Mouse (Mus musculus) CH12.LX (cell line): ENCODE data around the gene Nlgn1. TPM values are rescaled to one million over a fixed set of nuclear protein-coding genes. Genes with fewer than 3 reads are reported as not detected.

ENCODE experiments used
- DNase-seq: peaks from one replicate; pipeline ENCODE4 v3.0.0-alpha.2; 2013; ENCODE audit errors: extremely low read depth
- H3K27ac ChIP-seq: 2 replicates; pipeline ENCODE4 v1.5.1; 2012; ENCODE audit warnings: low read depth, mild to moderate bottlenecking, control low read depth, moderate library complexity; ENCODE audit not compliant: insufficient read depth
- H3K27me3 ChIP-seq: replicated peaks from 2 replicates; pipeline ENCODE3; 2012; ENCODE audit warnings: inconsistent platforms
- H3K36me3 ChIP-seq, 2 experiments: replicated peaks in 1 of 2; 2 replicates each; pipeline versions ENCODE3 to v1.6.1; 2012; ENCODE audit warnings: inconsistent platforms in 1 of 2, low read length in 1 of 2, mild to moderate bottlenecking in 1 of 2, mixed read lengths in 1 of 2, moderate library complexity in 1 of 2; ENCODE audit not compliant: control insufficient read depth in 1 of 2, insufficient read depth in 1 of 2
- H3K4me1 ChIP-seq, 2 experiments: 2 replicates each; pipeline ENCODE4 v1.6.1; 2012; ENCODE audit warnings: inconsistent platforms in 1 of 2, moderate library complexity in 1 of 2; ENCODE audit not compliant: insufficient read depth in 2 of 2, control insufficient read depth in 1 of 2
- H3K4me2 ChIP-seq: 2 replicates; pipeline ENCODE4 v1.6.1; 2012; ENCODE audit warnings: low read depth, mild to moderate bottlenecking, control low read depth; ENCODE audit not compliant: poor library complexity, insufficient read depth, severe bottlenecking
- H3K4me3 ChIP-seq, 3 experiments: fragments of 150-350 bp in 1 of 3; sonication (generic) in 1 of 3; replicated peaks in 1 of 3; 2 replicates each; pipeline versions ENCODE3 to v1.5.1; 2011 to 2012; ENCODE audit warnings: low read depth in 2 of 3, low read length in 2 of 3, mild to moderate bottlenecking in 2 of 3, moderate library complexity in 2 of 3, control low read depth in 1 of 3, improper control_type of control experiment in 1 of 3, inconsistent platforms in 1 of 3, mixed read lengths in 1 of 3; ENCODE audit not compliant: poor library complexity in 1 of 3
- H3K79me2 ChIP-seq: replicated peaks from 2 replicates; pipeline ENCODE4 v1.6.1; 2012; ENCODE audit warnings: mild to moderate bottlenecking, moderate library complexity; ENCODE audit not compliant: control insufficient read depth, poor library complexity, insufficient read depth, severe bottlenecking; ENCODE audit errors: extremely low read depth
- H3K9ac ChIP-seq: 2 replicates; pipeline ENCODE4 v1.6.1; 2012; ENCODE audit warnings: low read depth, mild to moderate bottlenecking, control low read depth, moderate library complexity; ENCODE audit not compliant: insufficient read depth
- H3K9me3 ChIP-seq: replicated peaks from 2 replicates; pipeline ENCODE3; 2012; ENCODE audit warnings: low read length, inconsistent platforms, mixed read lengths
- BHLHE40 ChIP-seq: IDR thresholded peaks from 2 replicates; pipeline ENCODE4 v1.6.1; 2011; ENCODE audit warnings: mild to moderate bottlenecking, low read depth, low read length, improper control_type of control experiment
- CHD1 ChIP-seq: IDR thresholded peaks from 2 replicates; pipeline ENCODE4 v1.6.1; 2012; ENCODE audit warnings: low read depth, low read length, improper control_type of control experiment, inconsistent platforms
- CHD2 ChIP-seq: IDR thresholded peaks from 2 replicates; pipeline ENCODE4 v1.6.1; 2011; ENCODE audit warnings: low read length, improper control_type of control experiment
- CTCF ChIP-seq, 2 experiments: IDR thresholded peaks in 1 of 2; conservative IDR thresholded peaks in 1 of 2; 2 replicates each; pipeline ENCODE4 v1.5.1; 2011 to 2012; ENCODE audit warnings: low read depth in 2 of 2, low read length in 2 of 2, improper control_type of control experiment in 1 of 2, inconsistent platforms in 1 of 2, mild to moderate bottlenecking in 1 of 2, moderate library complexity in 1 of 2
- ELF1 ChIP-seq: IDR thresholded peaks from 2 replicates; pipeline ENCODE4 v1.6.1; 2014; ENCODE audit warnings: low read depth, mild to moderate bottlenecking, inconsistent platforms, low read length, improper control_type of control experiment
- EP300 ChIP-seq: IDR thresholded peaks from 2 replicates; pipeline ENCODE4 v1.6.1; 2011; ENCODE audit warnings: low read length, improper control_type of control experiment
- HCFC1 ChIP-seq: IDR thresholded peaks from 2 replicates; pipeline ENCODE4 v1.6.1; 2012; ENCODE audit warnings: low read depth, mild to moderate bottlenecking, inconsistent platforms, low read length, improper control_type of control experiment
- IRF4 ChIP-seq: IDR thresholded peaks from 2 replicates; pipeline ENCODE4 v1.6.1; 2014; ENCODE audit warnings: low read depth, mild to moderate bottlenecking, inconsistent platforms, low read length, improper control_type of control experiment
- JUN ChIP-seq: IDR thresholded peaks from 2 replicates; pipeline ENCODE4 v1.6.1; 2011; ENCODE audit warnings: low read depth, mild to moderate bottlenecking, low read length, improper control_type of control experiment, moderate library complexity; ENCODE audit not compliant: insufficient read depth
- MXI1 ChIP-seq: IDR thresholded peaks from 2 replicates; pipeline ENCODE4 v1.6.1; 2011; ENCODE audit warnings: mild to moderate bottlenecking, low read depth, low read length, improper control_type of control experiment
- MYC ChIP-seq: IDR thresholded peaks from 2 replicates; pipeline ENCODE4 v1.6.1; 2011; ENCODE audit warnings: low read depth, mild to moderate bottlenecking, improper control_type of control experiment, low read length
- NELFE ChIP-seq: IDR thresholded peaks from 2 replicates; pipeline ENCODE4 v1.6.1; 2011; ENCODE audit warnings: low read depth, low read length, improper control_type of control experiment
- PAX5 ChIP-seq: IDR thresholded peaks from 2 replicates; pipeline ENCODE4 v1.6.1; 2012; ENCODE audit warnings: low read length, inconsistent platforms, mixed read lengths
- POLR2AphosphoS2 ChIP-seq: IDR thresholded peaks from 2 replicates; pipeline ENCODE4 v1.6.1; 2011; ENCODE audit warnings: low read depth, low read length, improper control_type of control experiment
- SIN3A ChIP-seq: IDR thresholded peaks from 2 replicates; pipeline ENCODE4 v1.6.1; 2012; ENCODE audit warnings: low read length, improper control_type of control experiment, inconsistent platforms
- SMC3 ChIP-seq: IDR thresholded peaks from 2 replicates; pipeline ENCODE4 v1.6.1; 2011; ENCODE audit warnings: low read depth, low read length, improper control_type of control experiment
- TBP ChIP-seq: conservative IDR thresholded peaks from 2 replicates; pipeline ENCODE4 v1.6.1; 2011; ENCODE audit warnings: low read depth, low read length, improper control_type of control experiment
- UBTF ChIP-seq: IDR thresholded peaks from 2 replicates; pipeline ENCODE4 v1.6.1; 2012; ENCODE audit warnings: low read depth, mild to moderate bottlenecking, inconsistent platforms, low read length, improper control_type of control experiment, moderate library complexity
- USF1 ChIP-seq: IDR thresholded peaks from 2 replicates; pipeline ENCODE4 v1.6.1; 2014; ENCODE audit warnings: low read depth, mild to moderate bottlenecking, inconsistent platforms, low read length, improper control_type of control experiment
- ZC3H11A ChIP-seq: IDR thresholded peaks from 2 replicates; pipeline ENCODE4 v1.6.1; 2012; ENCODE audit warnings: low read depth, mild to moderate bottlenecking, inconsistent platforms, low read length, improper control_type of control experiment
- ZNF384 ChIP-seq: IDR thresholded peaks from 2 replicates; pipeline ENCODE4 v1.6.1; 2012; ENCODE audit warnings: low read depth, low read length, improper control_type of control experiment, inconsistent platforms
- dilution Hi-C: fragments of 300-500 bp; cut with MboI; formaldehyde crosslinking; loops from 2 replicates; pipeline ENCODE4 v1.14.3; 2020; ENCODE audit warnings: low sequenced_read_pairs; ENCODE audit not compliant: extremely low pct_unique_long_range_greater_than_20kb, extremely low pct_ligation_motif_present
- in situ Hi-C: fragments of 300-500 bp; cut with MboI; formaldehyde crosslinking; loops from 3 replicates; pipeline ENCODE4 v1.14.3; 2019; ENCODE audit warnings: low sequenced_read_pairs, low pct_ligation_motif_present, low pct_unique_long_range_greater_than_20kb, mixed read lengths
- polyA plus RNA-seq: library from polyadenylated mRNA; unstranded; fragments of >175 nt; gene quantifications from 2 replicates; pipeline ENCODE4 v1.2.1, GENCODE M21; 2012; ENCODE audit warnings: low read depth; ENCODE audit not compliant: insufficient read length
- total RNA-seq, 2 experiments: library from RNA; depleted of rRNA; stranded (reverse); fragments of 300-350 nt in 1 of 2; fragments of >200 nt in 1 of 2; gene quantifications; 2 replicates each; pipeline ENCODE4 v1.2.3; 2012 to 2014

Nlgn1 gene
- total and polyA plus RNA-seq, 3 experiments: not detected

DNA sequence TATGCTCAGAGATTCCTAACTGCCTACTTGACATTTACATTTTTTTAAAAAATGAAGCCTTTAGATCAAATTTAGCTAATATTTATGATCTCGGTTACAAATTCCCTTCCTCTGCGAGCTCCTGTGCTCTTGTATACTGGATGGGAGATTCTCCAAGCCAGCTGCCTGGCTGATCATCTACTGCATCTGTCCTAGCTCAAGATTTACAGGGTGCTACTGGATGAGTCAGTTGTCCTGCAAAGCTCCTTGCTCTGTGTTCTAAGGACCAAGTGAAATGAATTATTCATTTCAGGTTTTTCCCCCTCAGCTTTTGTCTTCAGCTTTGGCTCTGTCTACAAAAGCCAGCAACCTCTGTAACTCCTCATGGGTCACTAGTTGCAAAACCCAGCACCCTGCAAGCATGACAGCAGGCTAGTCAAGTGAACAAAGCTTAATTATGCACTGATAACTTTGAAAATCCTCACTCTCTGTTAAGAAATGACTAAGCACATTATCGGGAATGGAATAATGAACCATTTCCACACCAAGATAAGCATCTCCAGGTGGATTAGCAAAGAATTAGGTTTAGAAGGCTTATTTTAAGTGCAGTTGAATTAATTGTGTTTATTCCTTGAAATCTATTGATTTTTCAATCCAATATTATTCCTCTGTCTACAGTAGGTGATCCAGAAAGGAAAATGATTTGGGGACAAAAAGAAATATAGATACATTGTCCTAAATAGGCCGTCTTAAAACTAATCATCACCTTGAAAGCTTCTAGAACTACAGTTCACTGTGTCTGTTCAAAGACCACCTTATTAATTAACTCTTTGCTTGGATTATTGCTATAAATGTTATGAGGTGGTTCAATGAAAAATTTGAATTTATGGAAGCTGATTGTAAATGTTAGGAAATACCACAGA is 61.1 kb downstream of the Nlgn1 start:
- no peak for DNase-seq
- H3K4me1 ChIP-seq: no peaks in the 10 kb centered on the region
- TF ChIP-seq SIN3A (no peak), EP300 (no peak), SMC3 (no peak), CTCF (conservative IDR thresholded peaks at IDR 0.05 in 1 of 2, IDR thresholded peaks at IDR 0.05 in 1 of 2; ENCODE audit: low read depth in 2 of 2, low read length in 2 of 2) (no peak), ZC3H11A (no peak), JUN (no peak), HCFC1 (no peak), USF1 (no peak), MYC (no peak), MXI1 (no peak), ZNF384 (no peak), UBTF (no peak), CHD2 (no peak), PAX5 (no peak)
- TF ChIP-seq, all 38 proteins: peak for 0
- no peak overlapping the region for H3K27ac ChIP-seq
- no peak overlapping the region for H3K4me3 ChIP-seq
- peaks cover 22% of the 10 kb centered on the region for H3K9me3 ChIP-seq
- no peaks in the 10 kb centered on the region for H3K36me3 ChIP-seq
- no peaks in the 10 kb centered on the region for H3K27me3 ChIP-seq
- H3K4me2 ChIP-seq: no peak overlapping the region
- dilution Hi-C loops: no loop called here
- in situ Hi-C loops: no loop called here
- H3K9ac ChIP-seq: no peak overlapping the region
- H3K79me2 ChIP-seq: no peaks in the 10 kb centered on the region

DNA sequence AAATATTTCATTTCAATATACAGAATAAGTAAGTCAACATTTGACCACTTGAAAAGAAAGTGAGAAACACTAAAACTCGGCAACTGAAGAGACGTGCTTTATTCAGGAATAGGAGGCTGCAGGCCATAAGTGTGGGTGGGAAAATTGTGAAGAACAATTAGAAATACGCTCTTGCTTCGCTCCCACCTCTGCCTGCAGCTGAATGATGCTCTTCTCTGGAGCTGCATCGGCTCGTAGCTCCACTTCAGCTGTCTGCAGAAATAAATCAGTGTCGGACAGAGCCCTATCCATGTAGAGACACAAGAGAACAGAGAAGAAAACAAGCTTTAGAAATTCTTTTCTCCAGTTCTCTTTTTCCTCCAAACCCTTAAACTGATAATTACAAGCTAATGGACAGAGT is 85.7 kb downstream of the Nlgn1 start:
- Histone ChIP-seq H3K27me3 (no peaks in the 10 kb centered on the region), H3K4me1 (no peaks in the 10 kb centered on the region), H3K79me2 (no peaks in the 10 kb centered on the region), H3K4me2 (no peak overlapping the region), H3K9me3 (peaks cover 18% of the 10 kb centered on the region), H3K4me3 (no peak overlapping the region), H3K36me3 (no peaks in the 10 kb centered on the region), H3K9ac (no peak overlapping the region)
- in situ Hi-C loops: no loop called here
- no peak for DNase-seq
- dilution Hi-C loops: no loop called here
- TF ChIP-seq IRF4 (no peak), ELF1 (no peak), NELFE (no peak), POLR2AphosphoS2 (no peak), CHD1 (no peak), EP300 (no peak), TBP (no peak), BHLHE40 (no peak), JUN (no peak)
- TF ChIP-seq, all 38 proteins: peak for 0
- no peak overlapping the region for H3K27ac ChIP-seq
